Mouse (Mus musculus) large intestine, adult 2 months (tissue): ENCODE measurements around the gene Btbd7. TPM values are rescaled to one million over a fixed set of nuclear protein-coding genes. Genes with fewer than 3 reads are reported as not detected.
A peak's percentile ranks its signal among the peaks of the same experiment; 100 is the strongest.

ENCODE experiments used
- DNase-seq: peaks from one replicate; pipeline ENCODE4 v3.0.0-alpha.2; 2012; ENCODE audit warnings: low read depth, low spot score
- WGBS: fragments of 180-500 bp; shearing (Covaris S2); methylation state at CpG from one replicate; pipeline ENCODE4 v1.1.7; 2018; 5-methylcytosine and 5-hydroxymethylcytosine counted together
- polyA plus RNA-seq: library from polyadenylated mRNA; depleted of rRNA; stranded (reverse); fragments of >200 nt; gene quantifications from 2 replicates; pipeline ENCODE4 v1.2.3, GENCODE M21; 2012

The Btbd7 gene
- polyA plus RNA-seq, 1 experiment = 5.6 TPM

- WGBS = 88% methylated on average over 19 of the region's 19 CpGs
- no peak for DNase-seq
These were observed 93.2 kb downstream of the Btbd7 start for GRCm38 (mm10) chr12:102784899-102785592.

GRCm38 (mm10) chr12:102782841-102783240, 95.4 kb downstream of the Btbd7 start:
- WGBS = 90% methylated on average over 5 of the region's 5 CpGs
- no peak for DNase-seq

GRCm38 (mm10) chr12:102779452-102779851, 98.8 kb downstream of the Btbd7 start:
- no peak for DNase-seq
- 71% methylated on average over 3 of the region's 3 CpGs for WGBS

- 83% methylated on average over 5 of the region's 5 CpGs for WGBS
- DNase-seq = no peak
These were observed 100.1 kb downstream of the Btbd7 start for GRCm38 (mm10) chr12:102778151-102778550.

DNA sequence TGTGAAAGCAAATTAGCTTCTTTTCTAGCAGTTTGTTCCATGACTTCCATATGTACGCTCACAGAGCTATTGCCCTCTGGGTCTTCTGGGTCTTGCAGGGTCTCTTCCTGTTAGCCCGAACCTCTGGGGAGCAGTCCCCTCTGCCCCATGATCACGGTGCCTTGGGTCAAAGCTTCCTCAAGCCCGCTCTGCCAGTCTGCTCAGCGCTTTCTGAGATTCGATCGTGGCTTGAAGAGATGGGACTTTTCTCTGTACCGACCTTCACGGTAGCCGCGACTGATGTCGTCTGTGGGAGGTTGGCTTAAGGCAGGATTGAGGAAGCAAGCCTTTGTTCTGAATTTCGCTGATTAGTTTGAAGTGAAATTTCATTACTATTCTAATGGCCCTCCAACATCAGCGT, 102.2 kb downstream of the Btbd7 start:
- no peak for DNase-seq
- 94% methylated on average over 14 of the region's 14 CpGs for WGBS

- WGBS = 94% methylated on average over 5 of the region's 5 CpGs
- no peak for DNase-seq
These were observed 105.6 kb downstream of the Btbd7 start for GRCm38 (mm10) chr12:102772676-102773075.

DNA sequence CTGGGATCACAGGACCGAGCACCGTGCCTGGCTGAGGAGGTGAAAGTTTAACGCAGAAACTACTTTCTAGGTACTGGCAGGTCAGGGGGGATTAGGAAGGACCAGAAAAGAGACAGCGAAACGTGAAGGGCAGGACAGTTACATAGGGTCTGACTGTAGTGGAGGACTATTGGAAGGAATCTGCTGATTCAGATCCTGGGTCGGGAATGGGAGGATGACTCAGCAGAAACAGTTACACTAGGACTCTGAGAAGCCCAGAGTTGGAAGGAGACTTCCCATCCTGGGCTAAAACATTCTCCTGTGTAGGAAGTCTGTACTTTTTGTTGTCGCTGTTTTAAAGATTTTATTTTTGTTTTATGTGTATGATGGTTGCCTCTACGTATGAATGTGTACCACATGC, 106.7 kb downstream of the Btbd7 start:
- DNase-seq = no peak
- WGBS = 96% methylated on average over 8 of the region's 8 CpGs

- no peak for DNase-seq
- 91% methylated on average over 4 of the region's 4 CpGs for WGBS
These were observed 109.3 kb downstream of the Btbd7 start for GRCm38 (mm10) chr12:102769000-102769399.

- no peak for DNase-seq
These were observed 114.6 kb downstream of the Btbd7 start for GRCm38 (mm10) chr12:102763696-102764095.

DNA sequence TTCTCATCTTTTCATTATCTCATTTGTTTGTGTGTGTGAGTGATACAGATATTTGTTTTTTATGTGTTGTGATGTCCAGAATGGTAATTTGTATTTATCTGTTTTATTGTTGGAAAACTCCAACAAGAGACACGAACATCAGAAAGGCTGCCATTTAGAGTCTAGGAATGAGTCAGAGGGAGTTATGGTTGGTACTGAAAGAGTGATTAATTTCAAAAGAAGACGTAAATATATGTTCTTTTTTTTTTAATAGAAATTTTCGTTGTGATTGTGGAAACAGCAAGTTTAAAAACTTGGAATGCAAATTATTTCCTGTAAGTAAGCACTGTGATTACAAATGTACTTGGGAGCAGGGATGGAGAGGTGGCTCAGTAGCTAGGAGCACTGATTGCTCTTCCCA, 116.6 kb downstream of the Btbd7 start:
- 79% methylated on average over 3 of the region's 3 CpGs for WGBS
- DNase-seq = no peak

DNA sequence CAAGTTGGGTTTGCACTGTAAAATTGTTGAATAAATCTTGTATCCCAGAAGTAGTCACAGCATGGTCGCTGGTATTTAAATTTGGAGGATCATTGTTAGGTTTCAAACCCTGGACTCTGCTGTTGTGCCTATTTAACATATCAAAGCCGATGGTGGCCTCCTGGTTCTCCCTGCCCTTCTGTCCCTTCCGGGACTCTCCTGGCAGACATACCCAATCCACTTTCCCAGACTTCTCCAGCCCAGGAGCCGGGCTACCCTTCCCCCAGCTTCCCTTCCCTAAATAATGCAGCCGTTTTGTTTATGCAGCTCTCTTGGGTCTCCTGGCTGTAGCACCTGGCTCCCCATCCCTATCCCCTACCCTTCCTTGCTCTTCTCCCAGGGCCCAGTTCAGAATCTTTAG, 119.3 kb downstream of the Btbd7 start:
- 3% methylated on average over 5 of the region's 5 CpGs for WGBS
- no peak for DNase-seq

DNA sequence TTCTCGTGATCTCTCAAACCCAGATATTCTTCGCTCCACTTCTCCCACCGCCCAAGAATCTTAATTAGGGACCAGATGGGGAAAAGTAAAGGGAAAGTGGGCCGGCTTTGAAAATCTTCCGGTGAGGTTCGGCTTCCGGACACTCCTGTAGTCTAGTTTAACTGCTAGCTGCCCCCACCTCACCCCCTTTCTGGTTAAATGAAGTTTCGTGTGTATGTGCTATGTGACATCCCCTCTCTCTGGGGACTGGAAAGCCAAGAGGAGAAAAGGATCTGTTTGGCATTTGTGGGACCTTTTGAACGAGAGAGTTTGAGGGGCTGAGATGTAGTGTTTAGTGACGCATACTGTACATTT, 119.9 kb downstream of the Btbd7 start, which contains the start of gene Gm20604:
Gene Gm20604 (minus strand): TSS at position 270 of the 354 bp plus-strand sequence.
- DNase-seq = no peak

GRCm38 (mm10) chr12:102757689-102758402, 120.4 kb downstream of the Btbd7 start, which contains the start of the genes Gm28051, Gon7 and Ubr7:
Gene Gm28051, minus strand, starts transcription at chr12:102757765.
Gene Gon7, minus strand, starts transcription at chr12:102757803.
Gene Ubr7, plus strand, starts transcription at chr12:102757967.
- DNase-seq = peak; percentile 87
- WGBS = under 1% methylated on average over 73 of the region's 73 CpGs

More for the DNA sequence above, 119.9 kb downstream of the Btbd7 start, which contains the start of gene Gm20604:
- under 1% methylated on average over 10 of the region's 10 CpGs for WGBS

DNA sequence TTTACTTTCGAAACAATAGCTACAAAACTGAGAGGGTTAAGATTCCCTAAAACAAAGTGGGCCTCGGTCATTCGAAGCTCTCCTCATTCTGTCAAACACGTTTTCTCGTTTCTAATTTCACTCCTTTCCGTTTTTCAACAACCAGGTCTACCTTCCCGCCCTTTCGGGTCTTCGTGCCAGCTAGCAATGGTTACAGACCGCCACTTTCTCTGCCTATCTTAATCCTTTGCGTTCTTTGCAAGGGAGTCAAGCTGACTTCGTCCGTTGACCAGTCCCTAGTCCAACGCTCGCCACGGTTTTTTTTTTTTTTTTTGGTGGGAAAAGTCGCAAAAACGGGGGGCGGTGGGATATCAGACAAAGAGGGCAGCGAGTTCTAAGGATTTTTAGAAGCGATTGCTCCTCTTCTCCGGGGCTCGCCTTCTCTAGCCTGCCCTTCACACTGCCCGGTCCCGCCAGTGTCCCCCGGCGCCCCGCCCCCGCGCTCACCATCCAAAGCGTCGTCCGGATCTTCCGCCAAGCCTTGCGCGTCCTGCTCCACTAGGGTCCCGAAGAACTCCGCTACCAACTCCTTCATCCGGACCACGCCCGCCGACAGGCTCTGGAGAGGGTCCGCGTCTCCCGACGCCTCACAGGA, 121.1 kb downstream of the Btbd7 start:
- DNase-seq = no peak
- 2% methylated on average over 46 of the region's 46 CpGs for WGBS

- 69% methylated on average over 7 of the region's 7 CpGs for WGBS
- DNase-seq = no peak
These were observed 122.0 kb downstream of the Btbd7 start for GRCm38 (mm10) chr12:102756304-102756703.

- no peak for DNase-seq
- WGBS = 72% methylated on average over 3 of the region's 3 CpGs
These were observed 130.0 kb downstream of the Btbd7 start for GRCm38 (mm10) chr12:102748256-102748655.

DNA sequence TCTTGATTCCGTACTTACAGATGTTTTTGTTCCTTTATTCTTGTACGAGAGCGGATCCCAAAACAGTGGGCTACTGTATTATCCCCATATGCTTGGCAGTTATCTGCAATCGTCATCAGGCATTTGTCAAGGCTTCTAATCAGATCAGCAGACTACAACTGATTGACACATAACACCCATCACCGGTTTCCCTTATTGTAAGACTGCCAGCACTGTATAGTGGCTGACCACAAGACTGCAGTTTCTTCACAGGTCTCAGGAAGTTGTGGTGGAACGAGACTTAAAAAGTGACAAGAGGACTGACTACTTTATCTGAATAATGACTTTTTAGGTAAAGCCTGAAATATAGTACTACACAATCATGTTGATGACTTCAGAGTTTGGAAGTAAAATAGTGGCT, 133.4 kb downstream of the Btbd7 start:
- DNase-seq = no peak
- WGBS = 51% methylated on average over 6 of the region's 6 CpGs

DNA sequence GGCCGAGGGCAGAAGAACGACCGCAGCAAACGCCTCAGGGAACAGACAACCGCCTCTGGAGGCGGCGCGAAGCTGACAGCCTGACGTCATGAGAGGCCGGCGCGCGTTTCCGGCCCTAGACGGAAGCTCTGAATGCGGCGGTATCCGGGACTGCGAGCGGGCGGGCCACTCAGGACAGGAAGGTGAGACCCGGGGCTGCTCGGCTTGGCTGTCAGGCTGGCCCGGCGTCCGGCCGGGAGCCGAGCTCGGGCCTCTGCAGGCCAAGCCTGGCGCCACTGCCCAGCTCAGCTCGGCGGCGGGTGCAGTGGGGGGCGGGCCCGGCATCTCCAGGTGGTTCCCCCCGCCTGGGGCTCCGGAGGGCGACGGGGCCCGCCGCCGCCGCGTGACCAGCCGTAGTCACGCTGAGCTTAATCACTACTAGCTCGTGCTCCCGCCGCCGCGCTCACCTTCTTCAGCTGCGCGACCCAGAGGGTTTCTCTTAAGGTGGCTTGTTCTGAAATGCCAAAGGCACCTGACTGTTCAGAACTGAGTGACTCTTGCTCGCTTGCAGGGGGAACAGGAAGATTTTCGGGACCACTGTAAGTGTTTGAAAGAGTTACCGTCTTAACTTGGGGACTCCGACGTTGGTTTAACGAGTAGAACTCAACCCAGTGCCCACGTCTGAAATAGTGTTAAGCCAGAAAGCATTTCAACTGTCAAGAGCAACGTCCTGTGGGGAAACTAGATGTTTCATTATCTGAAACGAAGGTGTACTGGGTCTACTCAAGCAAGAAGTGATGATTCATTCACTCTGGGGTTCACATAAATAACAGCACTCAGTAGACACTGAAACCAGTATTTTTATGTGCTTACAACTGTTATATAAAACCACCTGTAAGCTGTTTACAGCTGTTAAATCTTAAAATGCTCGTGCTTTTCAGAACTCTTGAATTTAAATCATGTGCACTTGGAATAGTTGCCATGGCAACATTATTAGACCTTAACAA, 134.4 kb downstream of the Btbd7 start, which contains the start of the genes Moap1 and Tmem251:
Gene Moap1 (minus strand): TSS at position 73 of the 986 bp plus-strand sequence.
Gene Tmem251 (plus strand): TSS at position 174 of the 986 bp plus-strand sequence.
- DNase-seq = no peak
- under 1% methylated on average over 63 of the region's 63 CpGs for WGBS

DNA sequence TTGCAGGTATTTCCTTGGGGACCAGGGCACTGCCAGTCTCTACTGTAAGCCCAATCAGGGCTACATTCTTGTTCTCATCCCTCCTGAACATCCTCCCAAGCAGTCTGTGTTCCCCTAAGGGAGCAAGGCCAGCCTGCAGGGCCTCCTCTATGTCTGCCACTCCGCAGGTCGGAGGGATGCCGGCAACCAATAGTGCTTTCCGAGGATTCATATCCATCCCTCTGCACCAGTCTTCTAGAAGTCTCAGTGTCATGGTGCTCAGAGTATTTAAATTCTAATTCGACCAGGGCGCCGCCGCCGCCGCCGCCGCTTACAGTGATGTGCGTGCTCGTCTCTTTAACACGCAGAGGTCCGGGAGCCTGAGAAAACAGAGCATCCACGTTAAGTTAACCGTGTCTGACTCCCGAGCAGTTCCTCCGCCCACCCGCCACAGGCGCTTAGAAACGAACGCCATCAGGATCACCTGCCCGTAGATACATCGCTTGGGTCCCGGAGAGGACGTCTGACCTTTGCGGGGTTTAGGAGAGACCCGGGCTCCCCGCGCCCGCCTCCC, 135.2 kb downstream of the Btbd7 start:
- WGBS = under 1% methylated on average over 33 of the region's 33 CpGs
- no peak for DNase-seq
